Mouse (Mus musculus): ENCODE data around the gene Oas1h. TPM values are rescaled to one million over a fixed set of nuclear protein-coding genes. Genes with fewer than 3 reads are reported as not detected.
A peak's percentile ranks its signal among the peaks of the same experiment; 100 is the strongest.

The Oas1h gene
- polyA plus RNA-seq, 1 experiment from 2014 or later: not detected

DNA sequence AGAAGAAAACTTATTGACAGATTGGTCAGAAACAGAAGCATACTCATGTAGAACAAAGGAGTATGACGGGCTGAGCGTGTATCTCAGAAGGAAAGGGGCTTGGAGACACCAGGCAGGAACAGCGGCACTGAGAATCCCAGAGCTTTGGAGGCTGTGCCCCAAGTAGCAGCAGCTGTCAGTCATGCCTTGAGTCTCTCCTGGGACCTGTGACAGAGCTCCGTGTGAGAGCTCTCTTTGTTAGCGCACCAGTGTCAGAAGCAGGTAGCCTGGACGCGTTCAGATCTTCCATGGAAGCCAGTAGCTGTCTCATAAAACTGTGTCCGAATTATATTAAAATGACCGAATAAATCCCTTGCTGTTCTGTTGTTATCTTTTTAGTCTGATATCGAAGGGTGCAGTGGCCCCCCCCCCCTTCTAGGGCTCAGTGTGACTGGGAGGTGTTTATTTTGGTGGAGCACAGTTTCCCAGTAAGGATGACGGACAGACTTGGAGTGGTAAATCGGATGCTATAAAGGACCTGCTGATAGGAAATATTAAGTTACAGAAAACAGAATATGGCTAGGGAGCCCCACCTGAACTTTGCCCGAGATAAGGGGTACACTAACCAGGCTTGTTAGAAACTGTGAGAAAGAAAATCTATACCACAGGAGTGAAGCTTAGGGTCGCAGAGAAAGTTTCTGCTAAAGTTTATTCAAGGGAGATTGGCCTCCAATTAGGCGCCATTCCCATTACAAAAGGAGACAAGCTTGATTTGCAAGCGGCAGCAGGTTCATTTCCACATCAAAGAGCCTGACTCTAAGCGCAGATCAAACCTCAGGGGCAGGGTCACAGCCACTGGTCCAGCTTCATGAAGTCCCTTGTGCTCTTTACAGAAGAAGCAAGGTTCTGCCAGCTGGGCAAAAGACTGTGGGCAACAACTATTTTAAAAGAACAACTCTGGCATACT lies 27.6 kb upstream of the Oas1h start:
- Histone ChIP-seq H3K4me3 (ENCODE audit: low read depth, low read length) (no peak overlapping the region), H3K9ac (replicated peaks) (no peak overlapping the region), H3K9me3 (ENCODE audit: low read length) (no peaks in the 10 kb centered on the region), H3K4me1 (ENCODE audit: insufficient read depth) (no peaks in the 10 kb centered on the region), H3K27me3 (ENCODE audit: insufficient read depth, low read length) (peaks cover 6% of the 10 kb centered on the region; the same call in 1 of the 2 replicates), H3K27ac (ENCODE audit: low read depth) (no peak overlapping the region), H3K36me3 (replicated peaks; ENCODE audit: insufficient read depth, low read length) (no peaks in the 10 kb centered on the region), H3K4me2 (ENCODE audit: low read depth, low read length) (no peak overlapping the region)
- no peak for DNase-seq
- ATAC-seq: no peak
- 15% methylated on average over 17 of the region's 17 CpGs for WGBS (ENCODE audit: insufficient replicate concordance)
- no peak for TF ChIP-seq CTCF (IDR thresholded peaks at IDR 0.05; ENCODE audit: low read depth)
- no peak for TF ChIP-seq EP300 (IDR thresholded peaks at IDR 0.05; ENCODE audit: low read depth)

DNA sequence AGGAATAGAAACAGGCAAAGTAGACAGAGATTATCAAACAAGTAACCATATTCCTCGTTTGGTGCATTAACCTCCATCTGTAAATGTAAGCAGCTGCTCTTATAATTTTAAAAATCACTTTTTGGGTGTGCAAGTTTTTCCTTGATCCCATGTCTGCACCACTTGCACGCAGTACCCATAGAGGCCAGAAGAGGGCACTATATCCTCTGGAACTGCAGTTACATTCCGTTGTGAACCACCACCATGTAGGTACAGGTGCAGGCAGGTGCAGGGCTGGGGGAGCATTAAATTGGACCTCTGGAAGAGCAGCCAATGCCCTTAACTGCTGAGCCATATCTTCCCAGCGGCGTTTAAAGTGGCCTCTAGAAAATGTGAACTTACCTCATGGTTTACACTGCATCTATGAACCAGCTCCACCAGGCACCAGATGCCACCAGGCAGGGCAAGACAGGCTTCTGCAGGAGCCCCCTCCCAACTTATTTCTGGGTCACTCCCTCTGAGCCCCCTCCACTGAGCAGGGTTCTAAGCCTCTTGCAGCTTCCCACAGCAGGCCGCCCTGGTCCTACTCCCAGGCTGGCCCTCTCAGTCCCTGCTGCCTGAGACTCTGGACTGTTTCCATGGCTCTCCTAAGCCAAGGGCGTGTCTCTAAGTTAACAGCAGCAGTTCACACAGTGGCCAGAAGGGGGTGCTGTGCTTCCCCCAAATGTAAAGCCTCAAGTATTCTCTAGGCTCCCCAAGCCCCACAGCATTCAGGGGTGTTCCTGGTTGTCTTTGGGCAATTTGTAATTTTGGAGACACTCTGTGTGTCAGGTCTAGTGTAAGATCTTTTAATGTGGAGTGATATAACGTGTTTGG lies 24.3 kb upstream of the Oas1h start:
- 10% methylated on average over 8 of the region's 8 CpGs for WGBS (ENCODE audit: insufficient replicate concordance)
- ATAC-seq: no peak

DNA sequence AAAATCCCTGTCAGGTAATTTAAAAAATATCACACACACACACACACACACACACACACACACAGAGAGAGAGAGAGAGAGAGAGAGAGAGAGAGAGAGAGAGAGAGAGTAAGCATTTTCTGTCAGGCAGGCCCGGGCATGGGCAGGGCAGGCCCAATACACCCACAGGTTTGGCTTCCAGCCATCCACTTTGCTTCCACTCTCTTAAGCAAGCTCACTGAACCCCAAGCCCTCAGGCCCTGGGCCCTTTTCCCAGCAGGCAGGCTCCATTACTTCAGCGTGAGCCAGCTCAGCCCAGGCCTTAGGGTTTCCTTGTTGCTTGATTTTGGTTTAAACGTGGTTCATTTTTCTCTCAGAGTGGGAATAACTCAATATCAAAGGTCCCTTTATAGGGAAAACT lies 16.5 kb upstream of the Oas1h start:
- DNase-seq (no peak), ATAC-seq (no peak)
- H3K9me3 ChIP-seq (ENCODE audit: low read length): no peaks in the 10 kb centered on the region
- WGBS (ENCODE audit: insufficient replicate concordance): 72% methylated on average over 3 of the region's 3 CpGs
- no peak overlapping the region for H3K27ac ChIP-seq (ENCODE audit: low read depth)
- no peaks in the 10 kb centered on the region for H3K27me3 ChIP-seq (ENCODE audit: insufficient read depth, low read length)
- H3K9ac ChIP-seq (replicated peaks): no peak overlapping the region
- TF ChIP-seq EP300 (IDR thresholded peaks at IDR 0.05; ENCODE audit: low read depth) (no peak), CTCF (IDR thresholded peaks at IDR 0.05; ENCODE audit: low read depth) (no peak)
- no peaks in the 10 kb centered on the region for H3K36me3 ChIP-seq (replicated peaks; ENCODE audit: insufficient read depth, low read length)
- H3K4me2 ChIP-seq (ENCODE audit: low read depth, low read length): no peak overlapping the region
- H3K4me1 ChIP-seq (ENCODE audit: insufficient read depth): no peaks in the 10 kb centered on the region
- H3K4me3 ChIP-seq (ENCODE audit: low read depth, low read length): no peak overlapping the region

More for the DNA sequence above, 24.3 kb upstream of the Oas1h start:
- Histone ChIP-seq H3K36me3 (replicated peaks; ENCODE audit: insufficient read depth, low read length) (no peaks in the 10 kb centered on the region), H3K4me3 (ENCODE audit: low read depth, low read length) (no peak overlapping the region), H3K27me3 (ENCODE audit: insufficient read depth, low read length) (peaks cover 6% of the 10 kb centered on the region; the same call in 1 of the 2 replicates), H3K9me3 (ENCODE audit: low read length) (no peaks in the 10 kb centered on the region), H3K4me1 (ENCODE audit: insufficient read depth) (no peaks in the 10 kb centered on the region), H3K27ac (ENCODE audit: low read depth) (no peak overlapping the region), H3K9ac (replicated peaks) (no peak overlapping the region), H3K4me2 (ENCODE audit: low read depth, low read length) (no peak overlapping the region)
- TF ChIP-seq EP300 (IDR thresholded peaks at IDR 0.05; ENCODE audit: low read depth): no peak
- TF ChIP-seq CTCF (IDR thresholded peaks at IDR 0.05; ENCODE audit: low read depth): peak; percentile 82
- DNase-seq: peak; percentile 69

DNA sequence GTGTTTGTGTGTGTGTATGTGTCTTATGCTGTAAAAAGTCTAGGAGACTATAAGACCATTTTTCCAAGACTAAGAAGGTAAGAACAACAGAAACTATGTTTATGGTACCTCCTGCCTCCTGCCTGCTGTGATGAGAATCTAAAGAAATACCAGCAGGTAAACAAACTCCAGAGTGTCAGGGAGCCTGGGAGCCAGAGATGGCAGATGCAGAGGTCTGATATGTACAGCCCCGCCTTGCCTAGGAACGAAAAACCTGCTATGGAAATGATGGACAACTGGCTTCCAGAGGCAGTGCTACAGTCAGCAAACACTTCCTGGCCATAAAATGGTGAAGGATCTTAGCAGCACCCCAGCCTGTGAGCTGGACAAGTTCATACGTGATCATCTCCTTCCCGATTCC lies 14.2 kb upstream of the Oas1h start, which contains the start of gene Oas1f:
Gene Oas1f (plus strand): TSS at position 301 of the 400 bp plus-strand sequence.
- H3K4me2 ChIP-seq (ENCODE audit: low read depth, low read length): no peak within 1 kb of the TSS
- no peak for ATAC-seq
- no peak for DNase-seq
- H3K27me3 ChIP-seq (ENCODE audit: insufficient read depth, low read length): no peaks in the 10 kb centered on the region
- H3K4me1 ChIP-seq (ENCODE audit: insufficient read depth): no peaks in the 10 kb centered on the region
- H3K9ac ChIP-seq (replicated peaks): no peak within 1 kb of the TSS
- no peaks in the 10 kb centered on the region for H3K9me3 ChIP-seq (ENCODE audit: low read length)
- TF ChIP-seq CTCF (IDR thresholded peaks at IDR 0.05; ENCODE audit: low read depth) (no peak), EP300 (IDR thresholded peaks at IDR 0.05; ENCODE audit: low read depth) (no peak)
- H3K36me3 ChIP-seq (replicated peaks; ENCODE audit: insufficient read depth, low read length): no peaks in the 10 kb centered on the region
- WGBS (ENCODE audit: insufficient replicate concordance): 59% methylated on average over 4 of the region's 4 CpGs
- H3K4me3 ChIP-seq (ENCODE audit: low read depth, low read length): no peak within 1 kb of the TSS
- H3K27ac ChIP-seq (ENCODE audit: low read depth): no peak within 1 kb of the TSS

DNA sequence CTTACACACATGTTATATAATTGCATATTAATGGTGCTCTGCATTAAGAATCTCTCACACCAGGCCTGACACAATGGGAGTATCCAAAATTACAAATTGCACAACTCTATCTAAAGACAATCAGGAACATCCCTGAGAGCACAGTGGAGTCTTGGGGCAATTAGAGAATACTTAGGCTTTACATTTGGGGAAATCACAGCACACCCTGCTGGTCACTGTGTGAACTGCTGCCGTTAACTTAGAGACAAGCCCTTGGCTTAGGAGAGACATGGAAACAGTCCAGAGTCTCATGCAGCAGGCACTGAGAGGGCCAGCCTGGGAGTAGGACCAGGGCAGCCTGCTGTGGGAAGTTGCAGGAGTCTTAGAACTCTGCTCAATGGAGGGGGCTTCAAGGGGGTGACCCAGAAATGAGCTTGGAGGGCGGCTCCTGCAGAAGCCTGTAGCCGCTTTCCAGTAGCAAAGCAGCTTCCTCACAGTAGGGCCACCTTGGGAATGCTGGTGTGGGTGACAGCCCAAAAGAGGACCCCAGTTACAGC lies 11.6 kb upstream of the Oas1h start:
- no peak overlapping the region for H3K9ac ChIP-seq (replicated peaks)
- ATAC-seq (no peak), DNase-seq (peak; percentile 52)
- no peak overlapping the region for H3K4me3 ChIP-seq (ENCODE audit: low read depth, low read length)
- 0 out of 2 replicates have a peak, but pooled peaks cover 6% of the 10 kb centered on the region for H3K9me3 ChIP-seq (ENCODE audit: low read length)
- no peaks in the 10 kb centered on the region for H3K27me3 ChIP-seq (ENCODE audit: insufficient read depth, low read length)
- H3K36me3 ChIP-seq (replicated peaks; ENCODE audit: insufficient read depth, low read length): no peaks in the 10 kb centered on the region
- H3K27ac ChIP-seq (ENCODE audit: low read depth): no peak overlapping the region
- H3K4me2 ChIP-seq (ENCODE audit: low read depth, low read length): no peak overlapping the region
- 65% methylated on average over 3 of the region's 3 CpGs for WGBS (ENCODE audit: insufficient replicate concordance)
- H3K4me1 ChIP-seq (ENCODE audit: insufficient read depth): no peaks in the 10 kb centered on the region
- TF ChIP-seq EP300 (IDR thresholded peaks at IDR 0.05; ENCODE audit: low read depth) (no peak), CTCF (IDR thresholded peaks at IDR 0.05; ENCODE audit: low read depth) (peak; percentile 83)

Data from liver, postnatal 0 days (tissue).